Mouse (Mus musculus) forelimb bud, embryonic 11.5 days (tissue): ENCODE results near the gene Ankrd36.
"Not testable (repeated sequence)": the region's sequence is repeated elsewhere in the genome, so short reads cannot be mapped to it uniquely, and the experiment has no call there.

ENCODE experiments used
- DNase-seq: peaks from one replicate; pipeline ENCODE4 v3.0.0-alpha.2; 2012; ENCODE audit warnings: low read depth, low spot score

Gene Ankrd36

DNA sequence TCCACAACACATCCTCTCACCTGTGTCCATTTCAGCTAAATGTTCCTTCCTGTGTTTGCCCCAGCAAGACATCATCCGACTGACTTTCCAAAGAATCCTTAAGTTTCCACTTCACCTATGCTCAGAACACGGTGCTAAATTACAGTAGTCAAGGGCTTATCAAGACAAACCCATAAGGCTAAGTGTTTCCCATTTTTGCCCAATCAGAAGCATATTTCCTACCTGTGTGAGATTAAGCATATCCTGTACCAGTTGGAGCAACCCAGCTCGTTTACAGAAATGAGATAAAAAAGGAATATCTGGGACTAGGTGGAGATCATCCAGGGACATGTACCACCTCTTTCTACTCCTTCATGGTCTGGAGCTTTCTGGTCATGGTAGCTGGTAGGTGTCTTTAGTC, 22.8 kb upstream of the Ankrd36 start:
- DNase-seq: no peak

DNA sequence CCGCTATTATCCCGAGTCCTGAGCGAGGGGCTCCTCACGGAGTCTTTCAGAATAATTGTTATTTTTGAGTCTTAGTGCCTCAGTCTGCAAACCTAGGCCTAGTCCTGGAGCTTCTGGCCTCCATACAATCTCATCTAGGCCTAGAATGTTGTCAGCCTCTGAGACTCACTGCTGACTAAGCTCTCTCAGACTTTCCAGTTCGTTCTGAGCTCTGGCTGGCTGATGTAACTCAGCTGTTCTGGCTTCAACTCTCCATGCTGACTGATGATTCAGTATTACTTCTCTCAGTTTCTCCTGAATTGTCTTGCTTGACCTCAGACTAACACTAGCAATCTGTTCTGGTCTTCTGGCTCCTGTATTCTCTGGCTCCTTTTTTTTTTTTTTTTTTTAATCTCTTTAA, 18.1 kb upstream of the Ankrd36 start:
- DNase-seq: no peak

DNA sequence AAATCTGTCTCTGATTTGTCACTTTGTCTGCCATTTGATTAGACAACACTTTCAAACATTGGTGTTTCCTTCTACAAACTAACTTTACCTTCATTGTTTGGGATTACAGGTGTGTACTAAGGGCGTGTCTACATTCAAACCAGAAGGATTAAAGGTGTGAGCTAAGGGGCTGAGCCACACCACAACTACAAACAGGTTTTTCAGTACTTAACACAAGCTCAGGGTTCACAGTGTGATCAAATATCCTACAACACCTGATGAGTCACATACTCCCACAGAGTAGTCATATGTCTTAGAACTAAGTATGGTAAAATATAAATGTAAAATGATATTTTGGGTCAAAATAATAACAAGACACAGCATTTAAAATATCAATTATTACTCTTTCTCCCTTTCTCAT, 17.6 kb upstream of the Ankrd36 start:
- DNase-seq: no peak

DNA sequence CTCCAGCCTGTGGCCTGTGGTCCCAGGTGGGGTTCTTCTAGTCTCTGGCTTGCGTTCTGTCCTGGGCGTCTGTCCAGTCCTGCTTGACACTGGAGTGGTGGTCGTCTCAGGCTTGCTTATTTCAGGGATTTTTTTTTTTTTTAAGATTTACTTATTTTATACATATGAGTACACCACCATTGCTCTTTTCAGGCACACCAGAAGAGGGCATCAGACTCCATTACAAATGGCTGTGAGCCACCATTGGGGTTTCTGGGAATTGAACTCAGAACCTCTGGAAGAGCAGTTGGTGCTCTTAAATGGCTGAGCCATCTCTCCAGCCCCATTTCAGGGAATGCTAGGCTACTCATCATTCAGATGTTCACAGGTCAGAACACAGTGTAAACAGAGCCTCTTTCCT, 9.2 kb upstream of the Ankrd36 start:
- no peak for DNase-seq

DNA sequence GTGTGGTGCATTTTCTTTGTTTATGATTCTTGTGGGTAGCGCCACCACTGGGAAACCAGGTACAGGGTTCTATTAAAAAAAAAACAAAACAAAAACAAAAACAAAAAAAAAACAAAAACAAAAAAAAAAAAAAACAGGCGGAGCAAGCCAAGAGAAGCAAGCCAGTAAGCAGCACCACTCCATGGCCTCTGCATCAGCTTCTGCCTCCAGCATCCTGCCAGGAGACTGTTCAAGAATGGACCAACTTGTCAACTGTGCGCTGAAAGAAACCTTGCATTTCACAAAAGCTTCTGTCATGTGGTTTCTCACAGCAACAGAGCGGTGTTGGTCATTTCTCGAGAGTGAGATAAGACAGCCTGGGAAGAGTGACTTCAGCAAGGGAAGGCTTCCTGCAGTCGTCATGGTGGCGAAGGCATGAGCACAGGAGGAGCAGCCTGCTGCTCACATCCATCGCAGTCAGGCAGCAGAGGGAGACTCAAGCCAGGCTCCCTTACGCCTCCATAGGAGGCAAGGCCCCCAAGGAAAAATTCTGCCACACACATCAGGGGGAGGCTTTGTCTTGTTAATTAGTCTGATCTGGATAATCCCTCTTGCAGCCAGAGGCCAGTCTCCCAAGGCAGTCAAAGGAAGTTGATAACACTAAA, 6.7 kb upstream of the Ankrd36 start:
- DNase-seq: no peak

DNA sequence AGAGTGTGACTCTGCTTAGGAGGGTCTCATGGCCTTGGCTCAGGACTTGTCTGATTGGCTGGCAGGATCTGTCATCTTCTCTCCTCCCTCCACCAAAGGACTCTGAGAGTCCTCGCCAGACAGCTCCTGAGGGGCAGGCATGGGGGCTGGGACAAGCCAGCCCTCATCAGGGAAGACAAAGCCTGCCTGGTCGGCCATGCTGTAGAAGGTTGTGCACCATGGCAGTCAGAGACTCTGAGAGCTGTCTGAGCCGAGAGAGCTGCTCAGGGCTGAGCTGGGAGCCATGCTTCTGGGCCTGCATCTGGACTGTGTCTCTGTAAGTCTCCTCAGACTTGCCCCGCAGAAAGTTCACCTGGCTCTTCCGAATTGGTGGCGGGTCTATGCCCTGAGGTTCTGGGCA, 5.6 kb upstream of the Ankrd36 start:
- no peak for DNase-seq

DNA sequence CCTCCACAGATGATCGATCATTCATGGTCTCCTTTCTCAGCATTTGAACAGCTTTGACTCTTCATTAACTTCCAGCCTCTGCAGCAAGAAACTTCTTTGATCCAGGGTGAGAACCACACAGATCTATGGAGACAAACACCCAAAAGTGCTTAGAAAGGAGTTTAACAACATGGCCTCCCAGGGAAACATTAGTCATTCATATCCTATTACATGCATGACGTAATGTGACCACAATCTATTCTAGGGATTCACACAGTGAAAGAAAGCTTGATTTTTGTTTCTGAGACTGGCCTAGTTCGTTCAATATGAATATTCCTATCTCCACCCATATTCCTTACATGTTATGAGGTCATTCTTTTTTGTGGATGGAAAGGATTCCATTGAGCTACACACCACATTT, 3.9 kb upstream of the Ankrd36 start:
- no peak for DNase-seq

DNA sequence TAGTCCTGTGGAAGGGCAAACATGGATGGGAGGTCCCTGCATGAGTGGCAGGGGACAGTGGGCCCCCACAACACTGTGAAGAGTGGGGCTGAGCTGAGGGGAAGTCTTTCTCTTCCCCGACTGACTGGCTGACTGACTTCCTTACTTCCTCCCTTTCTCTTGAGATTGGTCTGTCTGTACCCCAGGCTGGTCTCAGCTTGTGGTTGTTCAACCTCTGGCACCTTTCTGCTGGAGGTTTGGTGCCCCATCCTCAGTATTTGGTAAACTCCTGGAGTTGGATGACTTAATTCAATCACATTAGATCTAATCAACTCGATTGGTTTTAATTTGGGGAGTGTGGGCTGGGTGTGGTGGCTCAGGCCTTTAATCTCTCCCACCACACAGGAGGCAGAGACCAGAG, 3.0 kb upstream of the Ankrd36 start:
- DNase-seq: no peak

DNA sequence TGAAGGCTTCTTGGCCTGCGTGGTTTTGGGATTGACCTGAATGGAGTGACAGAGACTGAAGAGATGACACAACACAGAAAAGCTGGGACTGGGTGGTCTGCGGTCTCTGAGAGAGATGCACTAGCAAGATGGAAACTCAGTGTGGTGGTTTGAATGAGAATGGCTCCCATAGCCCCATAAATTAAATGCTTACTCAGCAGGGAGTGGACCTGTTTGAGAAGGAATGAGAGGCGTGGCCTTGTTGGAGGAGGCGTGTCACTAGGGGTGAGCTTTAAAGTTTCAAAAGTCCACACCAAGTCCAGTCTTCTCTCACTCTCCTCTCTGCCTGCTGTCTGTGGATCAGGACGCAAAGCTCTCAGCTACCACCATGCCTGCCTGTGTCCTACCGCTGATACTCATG, 1.8 kb upstream of the Ankrd36 start:
- DNase-seq: no peak

DNA sequence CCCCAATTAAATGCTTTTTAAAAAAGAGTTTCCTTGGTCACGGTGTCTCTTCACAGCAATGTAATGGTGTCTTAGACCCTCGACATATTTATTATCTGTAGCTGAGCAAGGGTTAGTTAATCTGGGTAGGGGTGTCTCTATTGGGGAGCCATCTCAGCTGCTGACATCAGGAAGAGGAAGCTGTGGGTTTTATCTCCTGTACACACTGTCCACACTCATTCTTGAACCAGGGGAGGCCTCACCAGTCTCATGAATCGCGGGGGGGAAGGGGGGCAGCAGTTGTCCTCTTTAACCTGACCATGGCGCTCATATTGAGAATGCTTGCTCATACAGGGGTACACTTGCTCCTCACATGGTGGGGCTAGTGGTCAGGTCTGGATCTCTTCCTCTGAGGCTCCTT, 1.4 kb upstream of the Ankrd36 start:
- DNase-seq: no peak

DNA sequence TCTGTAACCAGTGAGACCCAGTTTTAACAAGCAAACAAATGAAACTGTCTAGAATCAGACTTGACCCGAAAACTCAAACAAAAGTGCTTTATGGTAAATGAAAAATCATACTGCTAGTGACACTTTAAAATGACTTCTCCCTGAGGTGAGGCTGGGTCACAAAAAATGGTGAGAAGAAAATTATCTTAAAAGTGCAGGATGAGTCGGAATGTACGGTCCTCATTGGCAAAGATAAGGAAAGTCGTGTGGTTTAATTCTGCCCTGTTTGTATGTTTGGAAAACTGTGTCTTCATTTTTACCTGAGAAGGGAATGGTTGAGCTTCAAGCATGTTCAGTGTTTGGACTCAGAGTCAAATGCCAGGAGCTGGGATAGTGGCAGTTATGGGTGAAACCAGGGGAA, 2.4 kb downstream of the Ankrd36 start:
- DNase-seq: no peak

DNA sequence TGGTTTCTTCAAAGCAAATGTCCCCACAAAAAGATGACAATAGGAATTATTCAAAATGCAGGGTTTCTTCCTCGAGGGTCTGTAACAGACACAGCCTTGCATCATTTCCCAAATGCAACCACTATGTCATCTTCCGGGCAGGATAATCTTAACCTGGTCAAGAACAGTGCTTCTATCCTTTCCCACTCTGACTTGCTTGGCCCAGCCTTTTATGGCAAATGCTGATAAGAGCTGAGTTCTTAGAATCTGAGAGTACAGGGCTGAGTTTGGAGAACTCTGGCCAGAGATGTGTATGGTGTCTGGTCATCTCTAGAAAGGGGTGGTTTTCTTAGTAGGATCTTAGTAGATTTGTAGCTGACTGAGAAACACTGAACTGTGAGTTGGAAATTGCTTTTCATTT, 4.3 kb downstream of the Ankrd36 start:
- DNase-seq: no peak

DNA sequence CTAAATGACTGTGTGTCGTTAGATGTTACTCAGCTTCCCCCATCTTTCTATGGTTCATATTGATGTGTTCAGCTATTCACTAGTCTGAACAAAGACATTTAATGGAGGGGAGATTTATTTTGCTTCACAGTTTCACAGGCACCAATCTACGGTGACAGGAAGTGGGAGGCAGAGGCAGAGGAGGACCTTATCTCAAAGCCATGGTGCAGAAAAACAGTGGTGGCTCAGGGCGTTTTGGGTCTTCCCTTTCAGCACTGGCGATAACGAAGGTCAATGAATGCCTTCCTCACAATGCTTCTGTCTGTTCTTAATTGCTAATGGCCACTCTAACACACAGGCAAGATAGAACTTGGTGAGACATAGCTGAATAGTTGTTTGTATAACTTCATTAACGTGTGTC, 5.6 kb downstream of the Ankrd36 start:
- no peak for DNase-seq

DNA sequence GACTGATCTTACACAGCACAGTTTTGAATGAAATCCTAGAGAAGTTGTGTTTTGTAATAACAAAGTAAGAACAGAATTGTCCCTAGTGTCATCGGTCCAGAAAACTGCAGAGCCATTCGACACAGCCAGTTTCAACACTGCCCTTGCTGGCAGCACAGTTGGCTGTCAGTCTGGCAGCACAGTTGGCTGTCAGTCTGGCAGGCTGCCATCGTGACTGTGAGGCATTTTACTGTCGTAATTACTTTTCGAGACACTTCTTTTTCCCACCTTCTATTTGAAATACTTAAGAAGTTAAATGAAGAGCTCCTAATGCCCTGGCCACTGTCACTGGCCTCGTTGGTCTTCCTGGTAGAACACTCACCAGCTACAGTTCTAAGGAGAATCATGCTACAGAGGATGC, 22.9 kb downstream of the Ankrd36 start:
- DNase-seq: no peak

DNA sequence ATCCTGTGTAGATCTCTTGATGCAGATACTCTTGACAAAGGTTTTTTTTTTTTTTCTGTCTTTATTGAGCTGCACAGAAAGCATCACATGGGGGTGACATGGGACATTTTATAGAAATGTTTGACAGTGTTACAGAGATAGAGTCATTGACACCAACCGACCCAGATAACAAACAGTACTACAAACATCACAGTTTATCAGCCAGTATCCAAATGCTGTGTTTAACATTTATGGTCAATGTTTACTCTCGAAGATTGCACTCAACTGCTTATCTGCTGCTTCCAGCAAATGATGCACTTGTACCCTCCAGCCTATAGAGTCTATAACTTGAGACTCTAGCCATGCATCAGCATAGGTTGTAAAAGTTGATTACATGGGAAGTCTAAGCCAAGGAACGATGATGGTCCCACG, 25.9 kb downstream of the Ankrd36 start:
- no peak for DNase-seq

DNA sequence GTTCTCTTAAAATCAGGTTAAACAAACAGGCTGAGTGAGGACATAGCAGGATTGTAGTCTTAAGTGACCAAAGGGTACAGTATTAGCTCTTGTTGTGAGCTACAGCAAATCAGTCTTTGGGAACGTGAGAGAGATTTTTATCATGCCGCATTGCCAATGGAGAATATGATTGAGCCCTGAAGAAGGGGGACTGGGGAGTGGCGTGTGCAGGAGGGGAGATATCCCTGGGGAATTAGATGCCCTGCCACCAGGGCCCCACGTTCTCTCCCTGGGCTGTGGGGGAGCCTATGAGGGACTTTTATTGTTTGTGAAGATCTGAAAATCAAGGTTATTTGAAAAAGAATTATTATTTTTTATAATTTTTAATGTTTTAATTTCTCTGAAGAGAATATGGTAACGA, 26.3 kb downstream of the Ankrd36 start:
- DNase-seq: no peak

DNA sequence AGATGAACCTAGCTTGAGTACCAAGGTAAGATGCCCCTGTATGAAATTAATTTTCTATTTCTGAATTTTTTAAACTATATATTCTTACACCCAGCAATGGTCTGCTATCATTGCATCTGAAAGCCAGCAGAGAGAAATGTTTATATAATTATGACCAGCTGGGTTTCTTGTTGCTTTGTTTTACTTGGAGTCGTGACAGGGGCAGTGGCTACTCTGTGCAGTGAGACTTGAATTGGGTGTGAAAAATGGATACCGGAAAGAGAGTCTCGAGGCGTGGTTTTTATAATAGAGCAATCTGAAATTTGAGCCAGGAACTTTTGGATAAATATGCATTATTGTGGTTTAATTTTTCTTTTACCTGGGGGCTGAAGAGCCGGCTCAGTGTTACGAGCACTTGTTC, 27.3 kb downstream of the Ankrd36 start:
- no peak for DNase-seq

DNA sequence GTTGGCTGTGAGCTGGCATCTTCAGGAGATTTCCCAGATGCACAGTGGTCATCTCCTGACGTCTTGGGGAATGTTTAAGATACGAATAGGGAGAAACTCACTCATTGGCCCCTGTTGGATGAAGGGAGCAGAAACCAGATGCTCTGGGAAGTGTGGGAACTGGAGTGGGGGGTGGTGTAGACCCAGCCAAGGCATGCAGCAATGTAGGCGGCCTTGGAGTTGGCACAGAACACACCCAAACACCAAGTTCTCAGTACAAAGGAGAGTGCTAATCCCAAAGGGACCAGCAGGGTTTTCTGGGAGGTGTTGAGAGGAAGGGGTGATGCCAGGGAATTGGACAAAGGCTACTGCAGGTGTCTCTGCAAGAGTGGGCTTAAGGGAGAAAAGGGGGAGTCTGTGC, 35.9 kb downstream of the Ankrd36 start:
- DNase-seq: no peak

DNA sequence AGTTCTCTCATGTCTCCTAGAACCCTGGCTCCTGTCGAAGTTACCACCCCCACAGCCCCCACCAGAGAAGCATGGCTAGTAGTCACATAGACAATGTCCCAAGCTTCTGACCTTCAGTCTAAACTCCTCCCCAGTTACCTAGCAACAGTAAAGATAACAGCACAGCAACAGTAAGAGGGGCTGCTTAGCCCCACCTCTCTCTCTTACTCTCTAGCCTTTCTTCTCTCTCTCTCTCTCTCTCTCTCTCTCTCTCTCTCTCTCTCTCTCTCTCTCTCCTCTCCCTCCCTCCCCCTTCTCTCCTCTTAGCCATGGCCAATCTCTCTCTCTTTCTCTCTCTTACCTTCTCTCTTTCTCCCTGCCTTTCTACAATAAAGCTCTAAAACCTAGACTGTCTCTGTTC, 42.4 kb downstream of the Ankrd36 start:
- DNase-seq: not testable (repeated sequence)

DNA sequence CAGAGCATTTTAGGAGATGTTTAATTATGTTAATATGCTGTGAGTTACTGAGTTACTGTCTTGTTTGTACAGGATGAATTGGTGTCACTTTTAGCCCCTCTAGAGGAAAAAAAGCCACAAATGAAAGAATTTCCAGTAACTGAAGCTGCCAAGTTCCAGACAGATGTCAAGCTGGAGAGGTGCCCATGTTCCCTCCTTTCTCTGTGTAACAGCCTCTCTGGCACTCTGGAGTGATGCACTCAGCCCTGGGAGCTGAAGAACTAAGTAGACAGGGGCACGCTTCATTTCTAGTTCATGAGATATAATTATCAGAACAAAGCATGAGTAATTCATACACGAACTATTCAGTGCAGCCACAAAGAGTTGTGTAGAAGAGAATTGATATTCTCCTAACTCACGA, 45.0 kb downstream of the Ankrd36 start:
- DNase-seq: no peak

DNA sequence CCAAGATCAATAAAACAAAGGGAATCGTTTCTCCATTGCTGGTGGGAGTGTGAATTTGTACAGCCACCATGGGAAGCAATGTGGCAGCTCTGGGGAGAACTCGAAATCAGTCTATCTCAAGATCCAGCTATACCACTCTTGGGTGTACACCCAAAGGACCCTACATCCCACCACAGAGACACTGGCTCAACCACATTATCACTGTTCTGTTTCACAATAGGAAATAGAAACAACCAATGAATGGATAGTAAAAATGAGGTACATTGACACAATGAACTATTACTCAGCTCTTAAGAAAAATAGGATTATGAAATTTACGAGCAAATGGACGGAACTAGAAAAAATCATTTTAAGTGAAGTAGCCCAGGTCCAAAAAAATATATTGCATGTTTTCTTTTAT, 55.6 kb downstream of the Ankrd36 start:
- DNase-seq: no peak

DNA sequence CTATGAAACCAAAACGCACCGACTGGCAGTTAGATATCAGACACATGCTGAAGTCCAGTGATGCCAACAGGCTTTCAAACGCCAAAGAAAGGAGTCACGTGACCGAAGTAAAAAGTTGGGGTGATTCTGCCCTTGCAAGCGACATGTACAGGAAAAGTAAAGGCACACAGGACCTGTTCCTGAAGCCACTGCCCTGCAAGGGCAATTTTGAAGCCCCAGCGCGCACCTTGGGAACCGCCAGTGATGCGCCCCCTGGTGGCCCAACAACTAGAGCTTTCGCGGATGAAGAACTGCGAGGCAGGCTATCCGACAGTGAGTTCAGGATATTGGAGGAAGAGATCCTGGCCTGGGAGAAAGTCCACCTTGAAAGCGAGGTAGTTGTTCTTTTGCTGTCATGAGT, 59.5 kb downstream of the Ankrd36 start:
- peak; percentile 55 for DNase-seq

DNA sequence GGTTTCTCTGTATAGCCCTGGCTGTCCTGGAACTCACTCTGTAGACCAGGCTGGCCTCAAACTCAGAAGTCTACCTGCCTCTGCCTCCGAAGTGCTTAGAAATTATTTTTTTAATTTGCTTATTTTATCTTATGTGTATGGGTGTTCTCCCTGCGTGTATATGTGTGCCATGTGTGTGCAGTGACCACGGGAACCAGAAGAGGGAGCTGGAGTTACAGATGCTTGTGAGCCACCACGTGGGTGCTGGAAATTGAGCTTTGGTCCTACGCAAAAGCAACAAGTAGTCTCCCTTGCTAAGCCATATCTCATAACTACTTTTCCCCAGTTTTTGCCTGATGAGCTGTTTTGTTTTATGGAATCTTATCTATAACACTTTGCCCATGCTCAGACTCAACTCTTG, 73.6 kb downstream of the Ankrd36 start:
- no peak for DNase-seq

DNA sequence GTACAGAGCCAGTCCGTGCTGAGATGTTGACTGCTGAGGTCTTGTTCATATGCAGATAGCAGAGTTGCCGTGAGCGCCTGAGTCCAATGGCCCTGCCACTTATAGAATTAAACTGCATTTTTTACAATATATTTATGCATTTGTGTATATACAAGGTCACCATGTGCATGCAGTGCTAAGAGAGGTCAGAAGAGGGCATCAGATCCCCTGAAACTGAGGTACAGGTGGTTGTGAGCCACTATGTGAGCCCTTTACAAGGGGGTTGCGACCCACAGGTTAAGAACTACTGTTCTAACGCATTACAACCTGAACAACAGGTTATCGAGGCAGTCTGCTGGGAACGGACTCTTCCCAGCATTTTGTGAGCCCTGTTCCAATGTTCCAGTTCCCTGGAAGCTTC, 80.8 kb downstream of the Ankrd36 start:
- DNase-seq: peak; percentile 26
